22 mouse cellular contexts compared by ENCODE assay signal in the genomic region with DNA sequence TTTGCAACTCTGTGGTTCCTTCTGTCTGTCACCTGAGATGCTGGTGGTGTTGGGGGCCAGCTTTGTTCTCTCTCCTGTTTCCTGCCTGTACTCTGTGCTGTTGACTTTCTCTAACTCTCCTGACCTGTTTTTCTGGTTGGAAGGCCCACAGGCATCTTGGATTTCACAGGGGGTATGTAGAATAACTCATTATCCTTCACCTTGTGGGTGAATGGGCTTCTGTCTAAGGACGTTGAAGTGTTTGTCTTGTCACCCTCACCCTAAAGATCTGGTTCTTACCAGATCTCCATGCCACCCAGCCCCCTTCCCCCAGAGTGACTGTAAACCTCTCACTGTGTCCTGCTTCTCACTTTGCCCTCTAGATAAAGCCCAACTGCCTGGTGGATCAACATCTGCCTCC. TPM values are rescaled to one million over a fixed set of nuclear protein-coding genes. Genes with fewer than 3 reads are reported as not detected.
DNase-seq lines count a peak whose midpoint lies in the region; ATAC-seq and TF ChIP-seq lines count a peak whose summit lies in the region.
"Had no signal": no experiment of that assay in that cellular context is flagged by ENCODE, and none has a peak within 500 bp of the region (broad histone marks: within the 10 kb centered on the region; RNA-seq: fewer than 3 reads in every experiment).

No protein-coding gene starts in this region.

- H3K27ac ChIP-seq in kidney, postnatal 0 days, result no peak overlapping the region
- peak overlapping the region; percentile 92 for H3K27ac ChIP-seq in ES-E14 (ENCODE audit: insufficient read depth, low read depth, low read length, poor library complexity, severe bottlenecking)
- H3K27ac ChIP-seq in embryonic facial prominence, embryonic 11.5 days (replicated peaks; ENCODE audit: low read depth, low read length), result no peak overlapping the region
- peak overlapping the region; percentile 25; the same call in 1 of the 2 replicates for H3K27ac ChIP-seq in small intestine, adult 2 months (ENCODE audit: insufficient read depth, low read depth, low read length)
- no peak overlapping the region for H3K27ac ChIP-seq in forebrain, postnatal 0 days (ENCODE audit: low read depth, low read length)
- H3K27ac ChIP-seq: forebrain, embryonic 12.5 days; left cerebral cortex, adult 2 months; liver, embryonic 14.5 days; midbrain, embryonic 15.5 days had no signal

- H3K9ac ChIP-seq in kidney, postnatal 0 days (ENCODE audit: low read depth, low read length), result no peak overlapping the region
- H3K9ac ChIP-seq in ES-E14 (ENCODE audit: insufficient read depth, low read depth, low read length, poor library complexity, severe bottlenecking), result no peak overlapping the region
- no peak overlapping the region for H3K9ac ChIP-seq in embryonic facial prominence, embryonic 11.5 days (replicated peaks; ENCODE audit: low read length)
- no peak overlapping the region for H3K9ac ChIP-seq in forebrain, postnatal 0 days
- H3K9ac ChIP-seq: forebrain, embryonic 12.5 days; heart, embryonic 12.5 days; liver, embryonic 14.5 days; midbrain, embryonic 15.5 days had no signal

- H3K9me3 ChIP-seq in kidney, postnatal 0 days (replicated peaks; ENCODE audit: low read length), result no peaks in the 10 kb centered on the region
- H3K9me3 ChIP-seq in ES-E14 (ENCODE audit: control insufficient read depth, insufficient read depth, low read depth, low read length), result no peaks in the 10 kb centered on the region
- no peaks in the 10 kb centered on the region for H3K9me3 ChIP-seq in embryonic facial prominence, embryonic 11.5 days (replicated peaks; ENCODE audit: control insufficient read depth, low read length)
- no peaks in the 10 kb centered on the region for H3K9me3 ChIP-seq in forebrain, postnatal 0 days (ENCODE audit: low read length)
- H3K9me3 ChIP-seq: forebrain, embryonic 12.5 days; G1E; heart, embryonic 12.5 days; midbrain, embryonic 15.5 days had no signal

- no peaks in the 10 kb centered on the region for H3K27me3 ChIP-seq in kidney, postnatal 0 days (ENCODE audit: insufficient read depth, low read length)
- H3K27me3 ChIP-seq in embryonic facial prominence, embryonic 11.5 days (ENCODE audit: control insufficient read depth, insufficient read depth, low read length), result no peaks in the 10 kb centered on the region
- H3K27me3 ChIP-seq in small intestine, adult 2 months (ENCODE audit: control insufficient read depth, insufficient read depth, low read length), result no peaks in the 10 kb centered on the region
- no peaks in the 10 kb centered on the region for H3K27me3 ChIP-seq in forebrain, postnatal 0 days (ENCODE audit: insufficient read depth, low read length)
- H3K27me3 ChIP-seq: forebrain, embryonic 12.5 days; heart, embryonic 12.5 days; midbrain, embryonic 15.5 days had no signal

- peaks cover 66% of the 10 kb centered on the region for H3K36me3 ChIP-seq in kidney, postnatal 0 days (ENCODE audit: insufficient read depth, low read length)
- peaks cover 49% of the 10 kb centered on the region for H3K36me3 ChIP-seq in ES-E14 (ENCODE audit: control insufficient read depth, insufficient read depth, low read length, poor library complexity, severe bottlenecking)
- H3K36me3 ChIP-seq in embryonic facial prominence, embryonic 11.5 days (replicated peaks; ENCODE audit: control insufficient read depth, insufficient read depth, low read depth, low read length), result peaks cover 6% of the 10 kb centered on the region
- peaks cover 61% of the 10 kb centered on the region for H3K36me3 ChIP-seq in small intestine, adult 2 months (ENCODE audit: control insufficient read depth, insufficient read depth, low read length)
- peaks cover 82% of the 10 kb centered on the region for H3K36me3 ChIP-seq in forebrain, postnatal 0 days (ENCODE audit: insufficient read depth)

- TF ChIP-seq CTCF in kidney, postnatal 0 days (IDR thresholded peaks at IDR 0.05; ENCODE audit: low read depth), result no peak
- TF ChIP-seq CTCF in small intestine, adult 2 months (IDR thresholded peaks at IDR 0.05; ENCODE audit: extremely low read depth, insufficient read length, insufficient replicate concordance, low read depth, low read length), result no peak
- no peak for TF ChIP-seq CTCF in forebrain, postnatal 0 days (IDR thresholded peaks at IDR 0.05; ENCODE audit: low read depth)

- DNase-seq in kidney, postnatal 0 days (ENCODE audit: low spot score), result peak; percentile 29
- DNase-seq in kidney, postnatal 4 days, result no peak
- DNase-seq in ES-E14 (ENCODE audit: low read depth, low spot score), result no peak
- DNase-seq in embryonic facial prominence, embryonic 11.5 days (ENCODE audit: low spot score), result peak; percentile 12
- no peak for DNase-seq in forebrain, postnatal 0 days
- no peak for DNase-seq in gastrocnemius, postnatal 4 days (ENCODE audit: low spot score in 2 of 2)
- DNase-seq: adrenal gland, adult 2 months; cerebellum, adult 11 months; cerebellum, postnatal 36 days; heart, postnatal 36 days; kidney, postnatal 10 days; spleen, adult 18-20 months; thymus, postnatal 25 days had no signal

- H3K4me1 ChIP-seq in kidney, postnatal 0 days (replicated peaks; ENCODE audit: insufficient read depth, low read length), result no peaks in the 10 kb centered on the region
- peaks cover 2 to 14% of the 10 kb centered on the region in 2 experiments; a peak in 1 of 4 replicates for H3K4me1 ChIP-seq in ES-E14 (ENCODE audit: control insufficient read depth in 2 of 2, insufficient read depth in 2 of 2, low read length in 2 of 2, poor library complexity in 1 of 2)
- no peaks in the 10 kb centered on the region for H3K4me1 ChIP-seq in embryonic facial prominence, embryonic 11.5 days (ENCODE audit: control insufficient read depth, insufficient read depth, low read length)
- peaks cover 16% of the 10 kb centered on the region; the same call in 1 of the 2 replicates for H3K4me1 ChIP-seq in small intestine, adult 2 months (ENCODE audit: control insufficient read depth, insufficient read depth, insufficient read length, low read length)
- H3K4me1 ChIP-seq in forebrain, postnatal 0 days (ENCODE audit: insufficient read depth), result no peaks in the 10 kb centered on the region
- H3K4me1 ChIP-seq: forebrain, embryonic 12.5 days; heart, embryonic 12.5 days; midbrain, embryonic 15.5 days had no signal

- no peak overlapping the region for H3K4me3 ChIP-seq in kidney, postnatal 0 days (replicated peaks; ENCODE audit: low read depth, low read length)
- H3K4me3 ChIP-seq in ES-E14 (ENCODE audit: insufficient read depth in 1 of 2, low read depth in 1 of 2, low read length in 2 of 2, poor library complexity in 1 of 2, severe bottlenecking in 1 of 2), result no peak overlapping the region
- no peak overlapping the region for H3K4me3 ChIP-seq in embryonic facial prominence, embryonic 11.5 days (ENCODE audit: low read depth, low read length)
- H3K4me3 ChIP-seq in small intestine, adult 2 months (ENCODE audit: low read depth, low read length), result no peak overlapping the region
- H3K4me3 ChIP-seq in forebrain, postnatal 0 days (ENCODE audit: low read depth, low read length), result no peak overlapping the region
- H3K4me3 ChIP-seq: forebrain, embryonic 12.5 days; heart, embryonic 12.5 days; left cerebral cortex, adult 2 months; midbrain, embryonic 15.5 days had no signal

- 0 out of 2 replicates have a peak, but pooled peaks have one; percentile 36 for ATAC-seq in kidney, postnatal 0 days (replicated peaks; ENCODE audit: low FRiP score, low read depth)
- no peak for ATAC-seq in embryonic facial prominence, embryonic 11.5 days (replicated peaks; ENCODE audit: insufficient number of reproducible peaks, low FRiP score, low TSS enrichment, low read depth)
- ATAC-seq in forebrain, postnatal 0 days, result no peak
- ATAC-seq in frontal cortex, adult (ENCODE audit: low TSS enrichment), result no peak
- ATAC-seq: hindbrain, embryonic 16.5 days; midbrain, embryonic 15.5 days had no signal

- WGBS in kidney, postnatal 0 days, result 43% methylated on average over 1 of the region's 1 CpGs
- 80% methylated on average over 1 of the region's 1 CpGs for WGBS in embryonic facial prominence, embryonic 11.5 days
- WGBS in small intestine, adult 2 months, result 80% methylated on average over 1 of the region's 1 CpGs
- 96% methylated on average over 1 of the region's 1 CpGs for WGBS in forebrain, postnatal 0 days

- H3K4me2 ChIP-seq in kidney, postnatal 0 days (ENCODE audit: low read length), result no peak overlapping the region
- H3K4me2 ChIP-seq in embryonic facial prominence, embryonic 11.5 days (ENCODE audit: low read depth, low read length), result no peak overlapping the region
- H3K4me2 ChIP-seq in forebrain, postnatal 0 days (ENCODE audit: low read depth), result no peak overlapping the region
- H3K4me2 ChIP-seq: forebrain, embryonic 12.5 days; heart, embryonic 12.5 days; midbrain, embryonic 15.5 days had no signal

- in situ Hi-C loops in ES-E14 (cut with MboI; ENCODE audit: low sequenced_read_pairs in 2 of 2, unreplicated experiment in 2 of 2), result no loop called here

- no peak for TF ChIP-seq POLR2A in small intestine, adult 2 months (IDR thresholded peaks at IDR 0.05; ENCODE audit: low read depth, low read length)

TF ChIP-seq in ES-E14, 5 proteins besides CTCF, POLR2A, EP300 and RAD21:
- TF ChIP-seq CHD2 (IDR thresholded peaks at IDR 0.05; ENCODE audit: low read depth, low read length) (no peak), ZNF384 (IDR thresholded peaks at IDR 0.05; ENCODE audit: low read depth, low read length) (no peak), ZC3H11A (IDR thresholded peaks at IDR 0.05; ENCODE audit: borderline replicate concordance, low read depth, low read length) (no peak), HCFC1 (IDR thresholded peaks at IDR 0.05; ENCODE audit: borderline replicate concordance, insufficient read depth, low read length) (no peak), MAFK (IDR thresholded peaks at IDR 0.05; ENCODE audit: insufficient read depth, low read depth, low read length) (no peak)

RNA-seq across cellular contexts. Expression of gene Pomp, which starts 10.0 kb away (rescaled TPM):
- polyA plus RNA-seq in kidney, postnatal 0 days (2015; fragmentation: Nextera tagmentation; extraction: Ambion mirVana), result 521 and 525 TPM in 2 replicates
- 97.3 and 165 TPM in 2 replicates for total RNA-seq in ES-E14 (2012; rRNA removed)
- 592 TPM in 2 replicates for polyA plus RNA-seq in embryonic facial prominence, embryonic 11.5 days (2014; fragmentation: Nextera tagmentation; extraction: Ambion mirVana)
- polyA plus RNA-seq in small intestine, adult 2 months (2012; rRNA removed), result 8.8 and 18.7 TPM in 2 replicates
- 419 and 481 TPM in 2 replicates for total RNA-seq in forebrain, postnatal 0 days (2014; rRNA removed)
- 513 and 619 TPM in 2 replicates for polyA plus RNA-seq in forebrain, postnatal 0 days (2015; fragmentation: Nextera tagmentation; extraction: Ambion mirVana)
- total RNA-seq in gastrocnemius, postnatal 4 days (2021), result 100 to 1,000 TPM; 128 to 151 TPM

RNA-seq across cellular contexts. Expression of gene Slc46a3, which starts 24.3 kb away (rescaled TPM):
- 2.9 and 3.0 TPM in 2 replicates for polyA plus RNA-seq in kidney, postnatal 0 days (2015; fragmentation: Nextera tagmentation; extraction: Ambion mirVana)
- total RNA-seq in ES-E14 (2012; rRNA removed), result 4.1 and 7.0 TPM in 2 replicates
- 2.6 and 3.6 TPM in 2 replicates for polyA plus RNA-seq in embryonic facial prominence, embryonic 11.5 days (2014; fragmentation: Nextera tagmentation; extraction: Ambion mirVana)
- polyA plus RNA-seq in small intestine, adult 2 months (2012; rRNA removed), result 83.8 and 259 TPM in 2 replicates
- total RNA-seq in forebrain, postnatal 0 days (2014; rRNA removed), result 3.2 and 3.4 TPM in 2 replicates
- polyA plus RNA-seq in forebrain, postnatal 0 days (2015; fragmentation: Nextera tagmentation; extraction: Ambion mirVana), result 3.7 and 4.6 TPM in 2 replicates
- 1 to 10 TPM; 3.4 to 4.3 TPM for total RNA-seq in gastrocnemius, postnatal 4 days (2021)

Comparison
In these comparisons a context has a peak if more than half of its experiments do, and no peak if none do; other contexts are left out.
1. DNase-seq: peak in kidney, postnatal 0 days (single experiment) and embryonic facial prominence, embryonic 11.5 days (single experiment); none in kidney, postnatal 4 days (0 of 2), ES-E14 (single experiment), forebrain, postnatal 0 days (single experiment) and gastrocnemius, postnatal 4 days (0 of 2).
2. H3K27ac ChIP-seq: peak in ES-E14 (single experiment) and small intestine, adult 2 months (single experiment); none in kidney, postnatal 0 days (single experiment), embryonic facial prominence, embryonic 11.5 days (single experiment) and forebrain, postnatal 0 days (single experiment).
3. RNA of gene Pomp, which starts 10.0 kb away (polyA plus RNA-seq): 592 TPM in embryonic facial prominence, embryonic 11.5 days, 521 to 525 TPM in kidney, postnatal 0 days and 513 to 619 TPM in forebrain, postnatal 0 days; 8.8 to 18.7 TPM in small intestine, adult 2 months; every median in the first group is over 10 times any median in the second.
4. RNA of gene Slc46a3, which starts 24.3 kb away (polyA plus RNA-seq): 83.8 to 259 TPM in small intestine, adult 2 months; 3.7 to 4.6 TPM in forebrain, postnatal 0 days, 2.6 to 3.6 TPM in embryonic facial prominence, embryonic 11.5 days and 2.9 to 3.0 TPM in kidney, postnatal 0 days; every median in the first group is over 10 times any median in the second.